Mouse (Mus musculus): ENCODE data around the gene Ano4.

GRCm38 (mm10) chr10:89055891-89056290 is 288.7 kb downstream of the Ano4 start:
- TF ChIP-seq POLR2A (IDR thresholded peaks at IDR 0.05; ENCODE audit: extremely low read depth, insufficient read depth, low read length) (no peak), CTCF (IDR thresholded peaks at IDR 0.05; ENCODE audit: extremely low read depth, insufficient read depth, low read length) (no peak)
